Mouse (Mus musculus) MEL (cell line): ENCODE results near the gene Ocrl.

Source experiments
- CTCF ChIP-seq, 3 experiments: IDR thresholded peaks in 2 of 3; conservative IDR thresholded peaks in 1 of 3; 2 replicates each; pipeline ENCODE4 v1.5.1; 2011 to 2012; ENCODE audit warnings: low read length in 3 of 3, low read depth in 2 of 3, mild to moderate bottlenecking in 2 of 3, improper control_type of control experiment in 1 of 3, inconsistent platforms in 1 of 3, mixed read lengths in 1 of 3, moderate library complexity in 1 of 3; ENCODE audit not compliant: control insufficient read depth in 1 of 3, insufficient read depth in 1 of 3, poor library complexity in 1 of 3, severe bottlenecking in 1 of 3
- GATA1 ChIP-seq: IDR thresholded peaks from 2 replicates; pipeline ENCODE4 v1.6.1; 2011; ENCODE audit warnings: low read depth, low read length, improper control_type of control experiment
- JUND ChIP-seq: IDR thresholded peaks from 2 replicates; pipeline ENCODE4 v1.6.1; 2011; ENCODE audit warnings: low read depth, mild to moderate bottlenecking, improper control_type of control experiment, low read length
- MYB ChIP-seq: IDR thresholded peaks from 2 replicates; pipeline ENCODE4 v1.6.1; 2011; ENCODE audit warnings: mild to moderate bottlenecking, low read depth, low read length, improper control_type of control experiment
- POLR2A ChIP-seq, 2 experiments: IDR thresholded peaks; 2 replicates each; pipeline ENCODE4 v1.6.1; 2011 to 2012; ENCODE audit warnings: low read length in 2 of 2, mild to moderate bottlenecking in 2 of 2, control low read depth in 1 of 2, improper control_type of control experiment in 1 of 2, low read depth in 1 of 2, moderate library complexity in 1 of 2; ENCODE audit not compliant: control insufficient read depth in 1 of 2, insufficient read depth in 1 of 2, poor library complexity in 1 of 2
- TCF12 ChIP-seq: IDR thresholded peaks from 2 replicates; pipeline ENCODE4 v1.6.1; 2014; ENCODE audit warnings: low read depth, mild to moderate bottlenecking, inconsistent platforms, low read length, improper control_type of control experiment, moderate library complexity
- ZC3H11A ChIP-seq: IDR thresholded peaks from 2 replicates; pipeline ENCODE4 v1.6.1; 2012; ENCODE audit warnings: low read depth, mild to moderate bottlenecking, inconsistent platforms, low read length, improper control_type of control experiment

DNA sequence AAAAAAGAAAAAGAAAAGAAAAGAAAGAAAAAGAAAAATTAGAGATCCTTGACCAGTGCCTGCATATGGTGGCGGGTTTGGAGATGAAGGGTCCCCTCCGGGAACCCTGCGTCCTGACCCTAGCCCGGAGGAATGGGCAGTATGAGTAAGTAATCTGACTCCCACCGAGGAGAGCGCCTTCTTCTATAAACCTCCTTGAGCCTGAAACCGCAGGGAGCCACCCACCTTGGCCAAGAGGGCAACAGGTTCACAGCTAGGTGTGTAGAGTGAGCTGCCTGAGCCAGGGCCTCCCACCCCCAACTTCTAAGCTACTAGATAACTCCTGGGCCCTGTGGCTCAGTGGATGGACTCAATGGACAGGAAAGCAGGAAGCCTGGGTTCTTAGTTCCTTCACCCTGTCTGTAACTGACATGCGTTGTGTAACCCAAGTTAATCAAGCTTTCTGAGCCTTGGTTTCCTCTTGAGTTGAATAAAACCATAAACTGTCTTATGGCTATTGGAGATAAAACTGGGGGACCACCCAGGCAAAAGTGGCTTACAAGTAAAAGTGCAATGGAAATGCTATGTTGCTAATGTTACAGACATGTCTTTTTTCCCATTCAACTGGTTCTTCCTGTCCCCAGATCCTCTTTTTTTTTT lies 836 bp downstream of the Ocrl start:
- TF ChIP-seq TCF12 (peak; percentile 76), JUND (no peak), ZC3H11A (no peak), GATA1 (peak; percentile 63), MYB (peak; percentile 40; the same call in 1 of the 2 replicates), POLR2A (IDR thresholded peaks at IDR 0.05; ENCODE audit: control insufficient read depth in 1 of 2, insufficient read depth in 1 of 2, low read depth in 1 of 2, low read length in 2 of 2, poor library complexity in 1 of 2) (no peak), CTCF (IDR thresholded peaks at IDR 0.05 in 2 of 3, conservative IDR thresholded peaks at IDR 0.05 in 1 of 3; ENCODE audit: control insufficient read depth in 1 of 3, insufficient read depth in 1 of 3, low read depth in 2 of 3, low read length in 3 of 3, poor library complexity in 1 of 3, severe bottlenecking in 1 of 3) (no peak)
